Mouse (Mus musculus) embryonic facial prominence, embryonic 12.5 days (tissue): ENCODE data around the gene Gpr27. TPM values are rescaled to one million over a fixed set of nuclear protein-coding genes. Genes with fewer than 3 reads are reported as not detected.
A peak's percentile ranks its signal among the peaks of the same experiment; 100 is the strongest.

Experiments
- ATAC-seq: fragments of 200-750 bp; cut with Nextera tagmentation; 2 replicates; pipeline ENCODE4 v1.8.0; 2017; ENCODE audit not compliant: insufficient number of reproducible peaks, insufficient read depth, low FRiP score, low TSS enrichment
- H3K27ac ChIP-seq: fragments of 300-500 bp; sonication (generic); 2 replicates; pipeline ENCODE4 v1.5.1; 2016; ENCODE audit warnings: mild to moderate bottlenecking
- H3K27me3 ChIP-seq: fragments of 300-500 bp; sonication (generic); 2 replicates; pipeline ENCODE4 v1.6.1; 2016; ENCODE audit warnings: mild to moderate bottlenecking, moderate library complexity
- H3K36me3 ChIP-seq: fragments of 300-500 bp; sonication (generic); 2 replicates; pipeline ENCODE4 v1.6.1; 2016; ENCODE audit warnings: mild to moderate bottlenecking
- H3K4me1 ChIP-seq: fragments of 300-500 bp; sonication (generic); 2 replicates; pipeline ENCODE4 v1.6.1; 2016
- H3K4me2 ChIP-seq: fragments of 300-500 bp; sonication (generic); replicated peaks from 2 replicates; pipeline ENCODE4 v1.6.1; 2016; ENCODE audit warnings: mild to moderate bottlenecking, moderate library complexity
- H3K4me3 ChIP-seq: fragments of 300-500 bp; sonication (generic); 2 replicates; pipeline ENCODE4 v1.5.1; 2016; ENCODE audit warnings: mild to moderate bottlenecking
- H3K9ac ChIP-seq: fragments of 300-500 bp; sonication (generic); 2 replicates; pipeline ENCODE4 v1.6.1; 2016; ENCODE audit warnings: mild to moderate bottlenecking, moderate library complexity
- H3K9me3 ChIP-seq: fragments of 300-500 bp; sonication (generic); 2 replicates; pipeline ENCODE4 v1.6.1; 2016; ENCODE audit warnings: mild to moderate bottlenecking, moderate library complexity
- WGBS: fragments of 180-500 bp; shearing (Covaris S2); methylation state at CpG from one replicate; pipeline ENCODE4 v1.1.7; 2016; 5-methylcytosine and 5-hydroxymethylcytosine counted together
- polyA plus RNA-seq: library from polyadenylated mRNA; unstranded; fragments of >200 nt; fragmentation: Nextera tagmentation; extraction: Ambion mirVana; gene quantifications from 2 replicates; pipeline ENCODE4 v1.2.1, GENCODE M21; 2016

Gpr27 gene
- polyA plus RNA-seq, 1 experiment from 2014 or later, result 7.7 TPM

- no peak overlapping the region for H3K4me3 ChIP-seq
- no peaks in the 10 kb centered on the region for H3K9me3 ChIP-seq
- no peaks in the 10 kb centered on the region for H3K36me3 ChIP-seq
- H3K27me3 ChIP-seq, result no peaks in the 10 kb centered on the region
- ATAC-seq, result no peak
- no peak overlapping the region for H3K27ac ChIP-seq
- no peaks in the 10 kb centered on the region for H3K4me1 ChIP-seq
- no peak overlapping the region for H3K9ac ChIP-seq
- no peak overlapping the region for H3K4me2 ChIP-seq
- 83% methylated on average over 11 of the region's 11 CpGs for WGBS
Observed at GRCm38 (mm10) chr6:99678108-99678507, 14.4 kb upstream of the Gpr27 start.

- no peak overlapping the region for H3K27ac ChIP-seq
- no peak overlapping the region for H3K4me3 ChIP-seq
- WGBS, result 93% methylated on average over 5 of the region's 5 CpGs
- no peak overlapping the region for H3K4me2 ChIP-seq
- H3K9ac ChIP-seq, result no peak overlapping the region
- ATAC-seq, result 0 out of 2 replicates have a peak, but pooled peaks have one; percentile 15
- H3K36me3 ChIP-seq, result no peaks in the 10 kb centered on the region
- H3K4me1 ChIP-seq, result no peaks in the 10 kb centered on the region
- no peaks in the 10 kb centered on the region for H3K27me3 ChIP-seq
- H3K9me3 ChIP-seq, result no peaks in the 10 kb centered on the region
Observed at GRCm38 (mm10) chr6:99683974-99684373, 8.5 kb upstream of the Gpr27 start.

GRCm38 (mm10) chr6:99684899-99685298, 7.6 kb upstream of the Gpr27 start:
- H3K36me3 ChIP-seq, result no peaks in the 10 kb centered on the region
- H3K4me3 ChIP-seq, result no peak overlapping the region
- no peaks in the 10 kb centered on the region for H3K27me3 ChIP-seq
- H3K27ac ChIP-seq, result no peak overlapping the region
- no peak overlapping the region for H3K4me2 ChIP-seq
- 50% methylated on average over 5 of the region's 5 CpGs for WGBS
- no peaks in the 10 kb centered on the region for H3K4me1 ChIP-seq
- H3K9me3 ChIP-seq, result no peaks in the 10 kb centered on the region
- ATAC-seq, result no peak
- no peak overlapping the region for H3K9ac ChIP-seq

- Histone ChIP-seq H3K27me3 (peaks cover 29% of the 10 kb centered on the region), H3K9ac (no peak overlapping the region), H3K4me3 (no peak overlapping the region), H3K4me1 (peaks cover 8% of the 10 kb centered on the region), H3K9me3 (no peaks in the 10 kb centered on the region), H3K27ac (no peak overlapping the region), H3K36me3 (no peaks in the 10 kb centered on the region), H3K4me2 (no peak overlapping the region)
- no peak for ATAC-seq
- 83% methylated on average over 6 of the region's 6 CpGs for WGBS
Observed at GRCm38 (mm10) chr6:99688513-99688912, 4.0 kb upstream of the Gpr27 start.

GRCm38 (mm10) chr6:99691666-99692205, 743 bp upstream of the Gpr27 start:
- ATAC-seq, result 0 out of 2 replicates have a peak, but pooled peaks have one; percentile 17
- Histone ChIP-seq H3K27me3 (peaks cover 53% of the 10 kb centered on the region), H3K4me3 (peak overlapping the region; percentile 76), H3K27ac (peak overlapping the region; percentile 68; the same call in 1 of the 2 replicates), H3K9me3 (no peaks in the 10 kb centered on the region), H3K36me3 (no peaks in the 10 kb centered on the region), H3K4me1 (peaks cover 15% of the 10 kb centered on the region), H3K4me2 (peak overlapping the region; percentile 94), H3K9ac (peak overlapping the region; percentile 88)
- WGBS, result 6% methylated on average over 24 of the region's 25 CpGs

GRCm38 (mm10) chr6:99692916-99693841, 700 bp downstream of the Gpr27 start:
- H3K4me1 ChIP-seq, result peaks cover 15% of the 10 kb centered on the region
- peak overlapping the region; percentile 88 for H3K9ac ChIP-seq
- H3K36me3 ChIP-seq, result no peaks in the 10 kb centered on the region
- peak overlapping the region; percentile 68; the same call in 1 of the 2 replicates for H3K27ac ChIP-seq
- H3K9me3 ChIP-seq, result no peaks in the 10 kb centered on the region
- ATAC-seq, result 0 out of 2 replicates have a peak, but pooled peaks have one; percentile 13
- H3K27me3 ChIP-seq, result peaks cover 61% of the 10 kb centered on the region
- peak overlapping the region; percentile 94 for H3K4me2 ChIP-seq
- 2% methylated on average over 93 of the region's 110 CpGs for WGBS
- H3K4me3 ChIP-seq, result peak overlapping the region; percentile 76

- H3K9ac ChIP-seq, result no peak overlapping the region
- H3K4me2 ChIP-seq, result no peak overlapping the region
- no peaks in the 10 kb centered on the region for H3K36me3 ChIP-seq
- H3K4me1 ChIP-seq, result peaks cover 4% of the 10 kb centered on the region; the same call in 1 of the 2 replicates
- H3K27ac ChIP-seq, result no peak overlapping the region
- whole genome bisulfite sequencing, result 51% methylated on average over 3 of the region's 3 CpGs
- ATAC-seq, result no peak
- H3K27me3 ChIP-seq, result peaks cover 19% of the 10 kb centered on the region; the same call in 1 of the 2 replicates
- no peak overlapping the region for H3K4me3 ChIP-seq
- no peaks in the 10 kb centered on the region for H3K9me3 ChIP-seq
Observed at GRCm38 (mm10) chr6:99700484-99700883, 8.0 kb downstream of the Gpr27 start.

GRCm38 (mm10) chr6:99711576-99712101, 19.2 kb downstream of the Gpr27 start:
- no peaks in the 10 kb centered on the region for H3K36me3 ChIP-seq
- WGBS, result 68% methylated on average over 11 of the region's 11 CpGs
- H3K9ac ChIP-seq, result no peak overlapping the region

GRCm38 (mm10) chr6:99713256-99713655, 20.8 kb downstream of the Gpr27 start:
- 79% methylated on average over 5 of the region's 5 CpGs for WGBS
- Histone ChIP-seq H3K36me3 (no peaks in the 10 kb centered on the region), H3K9ac (no peak overlapping the region), H3K4me1 (no peaks in the 10 kb centered on the region), H3K27ac (no peak overlapping the region), H3K9me3 (no peaks in the 10 kb centered on the region), H3K27me3 (0 out of 2 replicates have a peak, but pooled peaks cover 5% of the 10 kb centered on the region), H3K4me3 (no peak overlapping the region), H3K4me2 (no peak overlapping the region)
- no peak for ATAC-seq

More at GRCm38 (mm10) chr6:99711576-99712101, 19.2 kb downstream of the Gpr27 start:
- no peaks in the 10 kb centered on the region for H3K4me1 ChIP-seq
- no peaks in the 10 kb centered on the region for H3K9me3 ChIP-seq
- no peak overlapping the region for H3K27ac ChIP-seq
- H3K4me2 ChIP-seq, result no peak overlapping the region
- no peak for ATAC-seq
- 0 out of 2 replicates have a peak, but pooled peaks cover 5% of the 10 kb centered on the region for H3K27me3 ChIP-seq
- H3K4me3 ChIP-seq, result no peak overlapping the region

GRCm38 (mm10) chr6:99715191-99715590, 22.7 kb downstream of the Gpr27 start:
- no peak for ATAC-seq

GRCm38 (mm10) chr6:99715913-99716312, 23.4 kb downstream of the Gpr27 start:
- no peak overlapping the region for H3K27ac ChIP-seq
- no peak for ATAC-seq
- no peak overlapping the region for H3K9ac ChIP-seq
- no peaks in the 10 kb centered on the region for H3K9me3 ChIP-seq
- no peak overlapping the region for H3K4me3 ChIP-seq
- 66% methylated on average over 5 of the region's 6 CpGs for WGBS
- no peak overlapping the region for H3K4me2 ChIP-seq
- no peaks in the 10 kb centered on the region for H3K36me3 ChIP-seq
- 0 out of 2 replicates have a peak, but pooled peaks cover 5% of the 10 kb centered on the region for H3K27me3 ChIP-seq
- H3K4me1 ChIP-seq, result no peaks in the 10 kb centered on the region

More at GRCm38 (mm10) chr6:99715191-99715590, 22.7 kb downstream of the Gpr27 start:
- 64% methylated on average over 6 of the region's 6 CpGs for WGBS
- Histone ChIP-seq H3K27ac (no peak overlapping the region), H3K4me1 (no peaks in the 10 kb centered on the region), H3K9me3 (no peaks in the 10 kb centered on the region), H3K4me3 (no peak overlapping the region), H3K4me2 (no peak overlapping the region), H3K27me3 (0 out of 2 replicates have a peak, but pooled peaks cover 5% of the 10 kb centered on the region), H3K9ac (no peak overlapping the region), H3K36me3 (no peaks in the 10 kb centered on the region)
